In the genomic region with DNA sequence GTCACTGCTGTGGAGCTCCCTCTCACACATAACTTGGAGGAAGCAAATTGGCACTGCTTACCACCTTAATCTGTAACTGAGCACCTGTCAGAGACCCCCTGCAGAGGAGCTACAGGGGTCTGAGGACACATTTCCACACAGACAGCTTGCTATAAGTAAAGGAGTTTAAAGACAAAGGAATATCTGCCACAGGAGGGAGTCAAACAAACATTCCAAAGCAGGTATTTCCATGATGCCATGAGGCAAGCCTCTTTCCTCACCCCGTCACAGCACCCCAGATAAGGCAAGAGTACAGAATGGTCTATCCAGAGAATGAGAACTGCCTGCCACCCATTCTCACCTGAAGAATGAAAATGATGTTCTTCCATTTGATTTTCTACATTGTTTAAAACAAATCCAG, we compare ENCODE assay signal across 14 mouse cellular contexts.
"Had no signal": no experiment of that assay in that cellular context is flagged by ENCODE, and none has a peak within 500 bp of the region (broad histone marks: within the 10 kb centered on the region; RNA-seq: fewer than 3 reads in every experiment).

No protein-coding gene starts in this region.

- H3K27me3 ChIP-seq: limb, embryonic 12.5 days; liver, embryonic 13.5 days; lung, embryonic 15.5 days; midbrain, embryonic 13.5 days had no signal

- H3K4me3 ChIP-seq: layer of hippocampus, adult 2 months; limb, embryonic 12.5 days; liver, embryonic 13.5 days; lung, embryonic 15.5 days; midbrain, embryonic 13.5 days had no signal

- H3K4me1 ChIP-seq: limb, embryonic 12.5 days; lung, embryonic 15.5 days; midbrain, embryonic 13.5 days had no signal

- H3K9me3 ChIP-seq: limb, embryonic 12.5 days; liver, embryonic 13.5 days; lung, embryonic 15.5 days; midbrain, embryonic 13.5 days had no signal

- H3K9ac ChIP-seq: limb, embryonic 12.5 days; liver, embryonic 13.5 days; liver, postnatal 0 days; lung, embryonic 15.5 days; midbrain, embryonic 13.5 days had no signal

- DNase-seq: kidney, postnatal 4 days; liver; liver, embryonic 13.5 days; liver, postnatal 0 days; lung, postnatal 36 days; right cerebral cortex, adult 18-20 months; right cerebral cortex, postnatal 25 days; thymus, adult 18-20 months; thymus, postnatal 14 days had no signal

- H3K27ac ChIP-seq: kidney, postnatal 0 days; layer of hippocampus, adult 2 months; limb, embryonic 12.5 days; liver, embryonic 13.5 days; lung, embryonic 15.5 days; midbrain, embryonic 13.5 days had no signal

- ATAC-seq: liver, postnatal 0 days; midbrain, embryonic 13.5 days had no signal

- H3K4me2 ChIP-seq: limb, embryonic 12.5 days; liver, embryonic 13.5 days; lung, embryonic 15.5 days; midbrain, embryonic 13.5 days had no signal
